Mouse (Mus musculus) heart, adult 2 months (tissue): ENCODE measurements around the gene Tmem141. TPM values are rescaled to one million over a fixed set of nuclear protein-coding genes. Genes with fewer than 3 reads are reported as not detected.

Experiments used
- DNase-seq, 2 experiments: peaks; one replicate each; pipeline ENCODE4 v3.0.0; 2021
- H3K27ac ChIP-seq: fragments of 200-600 bp; 2 replicates; pipeline ENCODE4 v1.8.1; 2022
- H3K27me3 ChIP-seq: fragments of 200-500 bp; 2 replicates; pipeline ENCODE4 v1.6.1; 2012; ENCODE audit warnings: mild to moderate bottlenecking, low read length, inconsistent platforms, mixed read lengths; ENCODE audit not compliant: control insufficient read depth, insufficient read depth
- H3K36me3 ChIP-seq: fragments of 200-500 bp; 2 replicates; pipeline ENCODE4 v1.6.1; 2012; ENCODE audit warnings: low read length, inconsistent platforms; ENCODE audit not compliant: control insufficient read depth, insufficient read depth
- H3K4me1 ChIP-seq: fragments of 200-500 bp; 2 replicates; pipeline ENCODE4 v1.6.1; 2011; ENCODE audit warnings: low read length; ENCODE audit not compliant: control insufficient read depth, insufficient read depth
- H3K4me3 ChIP-seq: fragments of 200-600 bp; 2 replicates; pipeline ENCODE4 v1.8.1; 2022
- H3K79me2 ChIP-seq: fragments of 200-500 bp; replicated peaks from 2 replicates; pipeline ENCODE4 v1.6.1; 2012; ENCODE audit warnings: mild to moderate bottlenecking, inconsistent platforms, low read length, moderate library complexity, mixed read lengths; ENCODE audit not compliant: control insufficient read depth, insufficient read depth
- H3K9ac ChIP-seq: fragments of 200-500 bp; 2 replicates; pipeline ENCODE4 v1.6.1; 2012; ENCODE audit warnings: low read depth, mild to moderate bottlenecking, control low read depth, inconsistent platforms, low read length, mixed read lengths
- CTCF ChIP-seq: fragments of 200-600 bp; IDR thresholded peaks from 2 replicates; pipeline ENCODE4 v1.8.1; 2022; ENCODE audit warnings: antibody characterized with exemption, mild to moderate bottlenecking, moderate library complexity
- EP300 ChIP-seq: fragments of 200-500 bp; IDR thresholded peaks from 2 replicates; pipeline ENCODE4 v1.6.1; 2011; ENCODE audit warnings: low read depth, low read length, control low read depth; ENCODE audit not compliant: insufficient read depth
- POLR2A ChIP-seq: fragments of 200-500 bp; IDR thresholded peaks from 2 replicates; pipeline ENCODE4 v1.6.1; 2011; ENCODE audit warnings: mild to moderate bottlenecking, low read depth, low read length, control low read depth; ENCODE audit not compliant: insufficient read depth
- WGBS: fragments of 180-500 bp; shearing (Covaris S2); methylation state at CpG from one replicate; pipeline ENCODE4 v1.1.7; 2018; 5-methylcytosine and 5-hydroxymethylcytosine counted together
- intact Hi-C: fragments of 180-260 bp; cut with DNase I; formaldehyde crosslinking; loops from one replicate; pipeline ENCODE4 v1.15.1; 2025
- polyA plus RNA-seq: library from polyadenylated mRNA; depleted of rRNA; stranded (reverse); fragments of >200 nt; gene quantifications from 2 replicates; pipeline ENCODE4 v1.2.3, GENCODE M21; 2012
- total RNA-seq, 2 experiments: library from RNA; stranded (reverse); gene quantifications; 2 replicates each; pipeline ENCODE4 v1.2.3; 2021

Gene Tmem141
- total and polyA plus RNA-seq, 3 experiments, result 29.4 to 49.2 (median 32.6) TPM

GRCm38 (mm10) chr2:25620852-25621228 is 965 bp downstream of the Tmem141 start:
- intact Hi-C loops, result no loop called here
- Histone ChIP-seq H3K27me3 (peaks cover 6% of the 10 kb centered on the region; the same call in 1 of the 2 replicates), H3K4me1 (peaks cover 2% of the 10 kb centered on the region), H3K27ac (no peak overlapping the region; the same call in 1 of the 2 replicates), H3K36me3 (no peaks in the 10 kb centered on the region), H3K79me2 (no peaks in the 10 kb centered on the region), H3K9ac (no peak overlapping the region), H3K4me3 (no peak overlapping the region; the same call in 1 of the 2 replicates)
- TF ChIP-seq POLR2A (no peak), EP300 (no peak), CTCF (no peak)
- DNase-seq, result no peak
- WGBS, result 63% methylated on average over 4 of the region's 4 CpGs

GRCm38 (mm10) chr2:25620386-25620785 is 1.4 kb downstream of the Tmem141 start:
- H3K4me3 ChIP-seq, result no peak overlapping the region
- DNase-seq, result no peak
- 76% methylated on average over 6 of the region's 6 CpGs for WGBS

DNA sequence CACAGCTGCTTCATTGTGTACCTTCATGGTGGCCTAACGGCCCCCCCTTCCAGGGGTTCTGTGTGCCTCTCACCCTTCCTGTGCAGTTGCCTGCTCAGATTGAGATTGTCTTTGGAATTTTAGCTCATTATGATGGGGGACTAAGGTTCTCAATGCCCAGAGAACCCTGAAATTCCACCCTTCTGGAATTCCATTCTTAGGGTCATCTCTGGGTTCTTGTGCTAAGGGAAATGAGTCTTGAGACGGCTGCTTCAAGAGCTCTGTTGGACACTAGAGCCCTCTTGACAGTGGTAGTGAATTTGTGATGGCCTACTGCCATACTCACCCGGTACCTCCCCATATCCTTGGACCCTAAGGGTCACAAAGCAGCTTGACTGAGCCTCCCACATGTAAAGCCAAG is 4.2 kb downstream of the Tmem141 start, which contains the start of gene Ccdc183:
Gene Ccdc183, minus strand, starts transcription at position 101 of the 400 bp plus-strand sequence.
- no peak within 1 kb of the TSS for H3K4me3 ChIP-seq
- WGBS, result 75% methylated on average over 3 of the region's 3 CpGs
- peaks cover 7% of the 10 kb centered on the region; the same call in 1 of the 2 replicates for H3K27me3 ChIP-seq

More at GRCm38 (mm10) chr2:25620386-25620785, 1.4 kb downstream of the Tmem141 start:
- Histone ChIP-seq H3K79me2 (no peaks in the 10 kb centered on the region), H3K36me3 (no peaks in the 10 kb centered on the region), H3K27ac (no peak overlapping the region), H3K9ac (no peak overlapping the region), H3K27me3 (peaks cover 7% of the 10 kb centered on the region; the same call in 1 of the 2 replicates), H3K4me1 (peaks cover 2% of the 10 kb centered on the region)
- TF ChIP-seq POLR2A (no peak), EP300 (no peak), CTCF (no peak)
- intact Hi-C loops, result no loop called here

GRCm38 (mm10) chr2:25616398-25616797 is 5.4 kb downstream of the Tmem141 start:
- Histone ChIP-seq H3K36me3 (no peaks in the 10 kb centered on the region), H3K27ac (no peak overlapping the region), H3K79me2 (no peaks in the 10 kb centered on the region), H3K4me3 (no peak overlapping the region), H3K27me3 (peaks cover 7% of the 10 kb centered on the region; the same call in 1 of the 2 replicates), H3K4me1 (peaks cover 2% of the 10 kb centered on the region), H3K9ac (no peak overlapping the region)
- no peak for DNase-seq
- TF ChIP-seq EP300 (no peak), CTCF (no peak), POLR2A (no peak)
- intact Hi-C loops, result no loop called here
- 14% methylated on average over 22 of the region's 22 CpGs for WGBS

More for the DNA sequence above, 4.2 kb downstream of the Tmem141 start, which contains the start of gene Ccdc183:
- no peak for DNase-seq
- Histone ChIP-seq H3K79me2 (no peaks in the 10 kb centered on the region), H3K36me3 (no peaks in the 10 kb centered on the region), H3K27ac (no peak within 1 kb of the TSS), H3K4me1 (peaks cover 2% of the 10 kb centered on the region), H3K9ac (no peak within 1 kb of the TSS)
- TF ChIP-seq CTCF (no peak), EP300 (no peak), POLR2A (no peak)
- intact Hi-C loops, result no loop called here

DNA sequence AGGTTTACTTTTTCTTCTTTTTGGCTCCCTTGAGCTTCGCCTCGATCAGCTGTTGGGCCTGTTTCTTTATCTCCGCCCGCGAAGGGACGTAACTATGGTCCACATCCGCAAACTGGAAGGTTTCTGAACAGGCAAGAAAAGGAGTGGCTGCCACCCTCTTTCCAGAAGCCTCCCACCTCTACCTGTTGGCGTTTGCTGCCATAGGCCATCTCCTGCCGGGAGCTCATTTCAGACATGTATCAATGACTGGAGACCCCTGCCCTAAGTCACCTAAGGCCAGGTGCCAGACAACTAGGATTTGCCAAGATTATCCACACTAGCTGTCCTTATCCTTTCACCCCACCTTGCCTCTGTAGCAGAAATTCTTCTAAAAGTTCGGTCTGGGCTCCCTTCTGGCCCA is 13.1 kb downstream of the Tmem141 start:
- WGBS, result 58% methylated on average over 10 of the region's 10 CpGs
- peaks cover 7% of the 10 kb centered on the region; the same call in 1 of the 2 replicates for H3K36me3 ChIP-seq
- peak overlapping the region; percentile 93 for H3K4me3 ChIP-seq
- H3K27me3 ChIP-seq, result no peaks in the 10 kb centered on the region
- peak overlapping the region; percentile 93 for H3K27ac ChIP-seq
- intact Hi-C loops, result no loop called here
- peak in 1 of 2 experiments; percentile 42 for DNase-seq
- peaks cover 4% of the 10 kb centered on the region for H3K79me2 ChIP-seq
- TF ChIP-seq CTCF (no peak), EP300 (no peak), POLR2A (no peak)
- H3K9ac ChIP-seq, result no peak overlapping the region
- peaks cover 6% of the 10 kb centered on the region for H3K4me1 ChIP-seq

DNA sequence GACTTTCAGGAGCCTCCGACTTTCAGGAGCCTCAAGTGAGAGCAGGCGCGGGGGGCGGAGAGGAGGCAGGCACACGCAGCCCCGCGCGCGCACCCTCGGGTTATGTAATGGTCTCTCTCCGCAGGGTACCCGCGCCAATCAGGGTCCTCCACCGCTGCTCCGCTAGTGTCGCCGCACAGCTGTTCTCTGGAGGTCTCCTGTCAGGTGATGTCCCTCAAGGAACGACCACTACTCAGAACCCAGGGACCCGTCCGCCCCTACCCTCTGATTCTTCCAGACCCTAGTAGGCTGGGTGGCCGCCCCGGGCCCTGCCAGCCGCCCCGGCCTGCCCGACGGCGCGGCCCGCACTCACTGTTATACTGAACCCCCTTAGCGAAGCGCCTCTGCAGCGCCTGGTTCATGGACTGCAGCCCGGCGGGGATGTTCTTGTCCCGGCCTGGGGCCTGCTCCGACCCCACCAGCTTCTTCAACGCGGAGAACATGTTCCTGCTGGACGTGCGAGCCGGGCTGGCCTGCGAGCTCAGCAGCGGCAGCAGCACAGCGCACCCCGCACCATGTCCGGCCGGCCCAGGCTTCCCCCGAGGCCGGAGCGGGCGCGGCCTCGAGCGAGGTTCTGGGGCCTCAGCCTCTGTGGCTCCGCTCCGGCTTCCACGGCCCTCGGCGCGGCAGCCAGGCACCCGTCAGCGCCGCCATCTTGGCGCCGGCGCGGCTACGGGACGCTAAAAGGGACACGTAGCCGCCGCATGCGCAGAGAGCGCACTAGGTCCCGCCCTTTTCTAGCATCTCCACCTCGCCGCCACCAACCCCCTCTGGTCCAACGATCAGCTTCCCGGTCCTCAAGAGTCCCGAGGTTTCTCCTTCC is 13.8 kb downstream of the Tmem141 start, which contains the start of gene Rabl6:
Gene Rabl6, minus strand, starts transcription at position 761 of the 862 bp plus-strand sequence.
- Histone ChIP-seq H3K9ac (peak within 1 kb of the TSS; percentile 85), H3K36me3 (peaks cover 7% of the 10 kb centered on the region; the same call in 1 of the 2 replicates), H3K79me2 (peaks cover 4% of the 10 kb centered on the region), H3K27ac (peak within 1 kb of the TSS; percentile 93), H3K4me3 (peak within 1 kb of the TSS; percentile 93), H3K27me3 (no peaks in the 10 kb centered on the region), H3K4me1 (peaks cover 6% of the 10 kb centered on the region)
- peak; percentile 93 to 95 for DNase-seq
- TF ChIP-seq CTCF, result no peak
- TF ChIP-seq POLR2A, result peak; percentile 70; the same call in 1 of the 2 replicates
- TF ChIP-seq EP300, result 0 out of 2 replicates have a peak, but pooled peaks have one; percentile 19
- intact Hi-C loops, result no loop called here
- under 1% methylated on average over 80 of the region's 80 CpGs for WGBS
